Mouse (Mus musculus): ENCODE results near the gene Jazf1. TPM values are rescaled to one million over a fixed set of nuclear protein-coding genes. Genes with fewer than 3 reads are reported as not detected.
A peak's percentile ranks its signal among the peaks of the same experiment; 100 is the strongest.

The Jazf1 gene
- polyA plus RNA-seq, 1 experiment from 2014 or later: 5.4 TPM

GRCm38 (mm10) chr6:52795029-52795841, 273.2 kb downstream of the Jazf1 start:
- H3K36me3 ChIP-seq (ENCODE audit: control insufficient read depth, insufficient read depth, low read length): no peaks in the 10 kb centered on the region
- no peaks in the 10 kb centered on the region for H3K27me3 ChIP-seq (replicated peaks; ENCODE audit: control insufficient read depth, insufficient read depth, low read length)
- H3K27ac ChIP-seq (ENCODE audit: low read length): peak overlapping the region; percentile 57
- no peak overlapping the region for H3K4me3 ChIP-seq (ENCODE audit: low read length)
- no peaks in the 10 kb centered on the region for H3K9me3 ChIP-seq (ENCODE audit: control insufficient read depth, low read length)
- ATAC-seq: no peak
- 35% methylated on average over 16 of the region's 16 CpGs for WGBS
- 0 out of 2 replicates have a peak overlapping the region, but pooled peaks have one; percentile 3 for H3K4me2 ChIP-seq (ENCODE audit: low read depth, low read length)
- H3K4me1 ChIP-seq (ENCODE audit: control insufficient read depth, insufficient read depth, low read length): peaks cover 11% of the 10 kb centered on the region
- no peak overlapping the region for H3K9ac ChIP-seq (ENCODE audit: low read depth, low read length)

GRCm38 (mm10) chr6:52792455-52792854, 276.0 kb downstream of the Jazf1 start:
- Histone ChIP-seq H3K9me3 (ENCODE audit: control insufficient read depth, low read length) (no peaks in the 10 kb centered on the region), H3K9ac (ENCODE audit: low read depth, low read length) (no peak overlapping the region), H3K36me3 (ENCODE audit: control insufficient read depth, insufficient read depth, low read length) (no peaks in the 10 kb centered on the region), H3K4me1 (ENCODE audit: control insufficient read depth, insufficient read depth, low read length) (peaks cover 11% of the 10 kb centered on the region), H3K27me3 (replicated peaks; ENCODE audit: control insufficient read depth, insufficient read depth, low read length) (no peaks in the 10 kb centered on the region), H3K4me3 (ENCODE audit: low read length) (no peak overlapping the region), H3K27ac (ENCODE audit: low read length) (no peak overlapping the region), H3K4me2 (ENCODE audit: low read depth, low read length) (no peak overlapping the region)
- WGBS: 77% methylated on average over 3 of the region's 3 CpGs
- ATAC-seq: no peak

- H3K36me3 ChIP-seq (ENCODE audit: control insufficient read depth, insufficient read depth, low read length): no peaks in the 10 kb centered on the region
- no peak for ATAC-seq
- no peak overlapping the region for H3K27ac ChIP-seq (ENCODE audit: low read length)
- no peaks in the 10 kb centered on the region for H3K27me3 ChIP-seq (replicated peaks; ENCODE audit: control insufficient read depth, insufficient read depth, low read length)
- no peak overlapping the region for H3K4me3 ChIP-seq (ENCODE audit: low read length)
- WGBS: 73% methylated on average over 4 of the region's 4 CpGs
- H3K4me2 ChIP-seq (ENCODE audit: low read depth, low read length): no peak overlapping the region
- H3K9me3 ChIP-seq (ENCODE audit: control insufficient read depth, low read length): no peaks in the 10 kb centered on the region
- peaks cover 7% of the 10 kb centered on the region for H3K4me1 ChIP-seq (ENCODE audit: control insufficient read depth, insufficient read depth, low read length)
- H3K9ac ChIP-seq (ENCODE audit: low read depth, low read length): no peak overlapping the region
These were observed 277.6 kb downstream of the Jazf1 start for GRCm38 (mm10) chr6:52790781-52791180.

- Histone ChIP-seq H3K27ac (ENCODE audit: low read length) (no peak overlapping the region), H3K4me3 (ENCODE audit: low read length) (no peak overlapping the region), H3K4me2 (ENCODE audit: low read depth, low read length) (no peak overlapping the region), H3K9me3 (ENCODE audit: control insufficient read depth, low read length) (no peaks in the 10 kb centered on the region), H3K36me3 (ENCODE audit: control insufficient read depth, insufficient read depth, low read length) (no peaks in the 10 kb centered on the region), H3K4me1 (ENCODE audit: control insufficient read depth, insufficient read depth, low read length) (peaks cover 4% of the 10 kb centered on the region), H3K9ac (ENCODE audit: low read depth, low read length) (no peak overlapping the region), H3K27me3 (replicated peaks; ENCODE audit: control insufficient read depth, insufficient read depth, low read length) (no peaks in the 10 kb centered on the region)
- 74% methylated on average over 10 of the region's 10 CpGs for WGBS
- ATAC-seq: no peak
These were observed 278.1 kb downstream of the Jazf1 start for GRCm38 (mm10) chr6:52790316-52790715.

- Histone ChIP-seq H3K9me3 (ENCODE audit: control insufficient read depth, low read length) (no peaks in the 10 kb centered on the region), H3K4me1 (ENCODE audit: control insufficient read depth, insufficient read depth, low read length) (no peaks in the 10 kb centered on the region), H3K27me3 (replicated peaks; ENCODE audit: control insufficient read depth, insufficient read depth, low read length) (no peaks in the 10 kb centered on the region), H3K9ac (ENCODE audit: low read depth, low read length) (no peak overlapping the region), H3K4me2 (ENCODE audit: low read depth, low read length) (no peak overlapping the region), H3K27ac (ENCODE audit: low read length) (no peak overlapping the region), H3K4me3 (ENCODE audit: low read length) (no peak overlapping the region), H3K36me3 (ENCODE audit: control insufficient read depth, insufficient read depth, low read length) (no peaks in the 10 kb centered on the region)
- 83% methylated on average over 5 of the region's 5 CpGs for WGBS
- ATAC-seq: no peak
These were observed 288.9 kb downstream of the Jazf1 start for GRCm38 (mm10) chr6:52779546-52779945.

- H3K4me3 ChIP-seq (ENCODE audit: low read length): no peak overlapping the region
- no peak overlapping the region for H3K4me2 ChIP-seq (ENCODE audit: low read depth, low read length)
- no peaks in the 10 kb centered on the region for H3K9me3 ChIP-seq (ENCODE audit: control insufficient read depth, low read length)
- no peak overlapping the region for H3K27ac ChIP-seq (ENCODE audit: low read length)
- no peaks in the 10 kb centered on the region for H3K4me1 ChIP-seq (ENCODE audit: control insufficient read depth, insufficient read depth, low read length)
- no peaks in the 10 kb centered on the region for H3K27me3 ChIP-seq (replicated peaks; ENCODE audit: control insufficient read depth, insufficient read depth, low read length)
- WGBS: 90% methylated on average over 5 of the region's 5 CpGs
- no peak overlapping the region for H3K9ac ChIP-seq (ENCODE audit: low read depth, low read length)
- H3K36me3 ChIP-seq (ENCODE audit: control insufficient read depth, insufficient read depth, low read length): no peaks in the 10 kb centered on the region
- no peak for ATAC-seq
These were observed 289.9 kb downstream of the Jazf1 start for GRCm38 (mm10) chr6:52778523-52778922.

GRCm38 (mm10) chr6:52777034-52777433, 291.4 kb downstream of the Jazf1 start:
- no peaks in the 10 kb centered on the region for H3K36me3 ChIP-seq (ENCODE audit: control insufficient read depth, insufficient read depth, low read length)
- no peaks in the 10 kb centered on the region for H3K9me3 ChIP-seq (ENCODE audit: control insufficient read depth, low read length)
- no peaks in the 10 kb centered on the region for H3K27me3 ChIP-seq (replicated peaks; ENCODE audit: control insufficient read depth, insufficient read depth, low read length)
- WGBS: 91% methylated on average over 8 of the region's 8 CpGs
- H3K4me3 ChIP-seq (ENCODE audit: low read length): no peak overlapping the region
- no peak overlapping the region for H3K4me2 ChIP-seq (ENCODE audit: low read depth, low read length)
- H3K4me1 ChIP-seq (ENCODE audit: control insufficient read depth, insufficient read depth, low read length): no peaks in the 10 kb centered on the region
- ATAC-seq: no peak
- H3K27ac ChIP-seq (ENCODE audit: low read length): no peak overlapping the region
- H3K9ac ChIP-seq (ENCODE audit: low read depth, low read length): no peak overlapping the region

GRCm38 (mm10) chr6:52775956-52776355, 292.5 kb downstream of the Jazf1 start:
- Histone ChIP-seq H3K27me3 (replicated peaks; ENCODE audit: control insufficient read depth, insufficient read depth, low read length) (no peaks in the 10 kb centered on the region), H3K9me3 (ENCODE audit: control insufficient read depth, low read length) (no peaks in the 10 kb centered on the region), H3K4me1 (ENCODE audit: control insufficient read depth, insufficient read depth, low read length) (no peaks in the 10 kb centered on the region), H3K4me3 (ENCODE audit: low read length) (no peak overlapping the region), H3K9ac (ENCODE audit: low read depth, low read length) (no peak overlapping the region), H3K4me2 (ENCODE audit: low read depth, low read length) (no peak overlapping the region), H3K27ac (ENCODE audit: low read length) (no peak overlapping the region), H3K36me3 (ENCODE audit: control insufficient read depth, insufficient read depth, low read length) (no peaks in the 10 kb centered on the region)
- no peak for ATAC-seq
- WGBS: 83% methylated on average over 8 of the region's 8 CpGs

GRCm38 (mm10) chr6:52775350-52775749, 293.1 kb downstream of the Jazf1 start:
- WGBS: 85% methylated on average over 3 of the region's 3 CpGs
- H3K27me3 ChIP-seq (replicated peaks; ENCODE audit: control insufficient read depth, insufficient read depth, low read length): no peaks in the 10 kb centered on the region
- H3K4me2 ChIP-seq (ENCODE audit: low read depth, low read length): no peak overlapping the region
- H3K4me3 ChIP-seq (ENCODE audit: low read length): no peak overlapping the region
- H3K4me1 ChIP-seq (ENCODE audit: control insufficient read depth, insufficient read depth, low read length): no peaks in the 10 kb centered on the region
- no peak overlapping the region for H3K27ac ChIP-seq (ENCODE audit: low read length)
- no peak for ATAC-seq
- H3K9ac ChIP-seq (ENCODE audit: low read depth, low read length): no peak overlapping the region
- no peaks in the 10 kb centered on the region for H3K9me3 ChIP-seq (ENCODE audit: control insufficient read depth, low read length)
- H3K36me3 ChIP-seq (ENCODE audit: control insufficient read depth, insufficient read depth, low read length): no peaks in the 10 kb centered on the region

- H3K9ac ChIP-seq (ENCODE audit: low read depth, low read length): no peak overlapping the region
- no peak overlapping the region for H3K4me3 ChIP-seq (ENCODE audit: low read length)
- H3K27me3 ChIP-seq (replicated peaks; ENCODE audit: control insufficient read depth, insufficient read depth, low read length): no peaks in the 10 kb centered on the region
- 78% methylated on average over 5 of the region's 5 CpGs for WGBS
- H3K27ac ChIP-seq (ENCODE audit: low read length): no peak overlapping the region
- no peak for ATAC-seq
- H3K4me1 ChIP-seq (ENCODE audit: control insufficient read depth, insufficient read depth, low read length): no peaks in the 10 kb centered on the region
- H3K4me2 ChIP-seq (ENCODE audit: low read depth, low read length): no peak overlapping the region
- H3K36me3 ChIP-seq (ENCODE audit: control insufficient read depth, insufficient read depth, low read length): peaks cover 2% of the 10 kb centered on the region; the same call in 1 of the 2 replicates
- H3K9me3 ChIP-seq (ENCODE audit: control insufficient read depth, low read length): no peaks in the 10 kb centered on the region
These were observed 295.3 kb downstream of the Jazf1 start for GRCm38 (mm10) chr6:52773132-52773531.
